In the genomic region with DNA sequence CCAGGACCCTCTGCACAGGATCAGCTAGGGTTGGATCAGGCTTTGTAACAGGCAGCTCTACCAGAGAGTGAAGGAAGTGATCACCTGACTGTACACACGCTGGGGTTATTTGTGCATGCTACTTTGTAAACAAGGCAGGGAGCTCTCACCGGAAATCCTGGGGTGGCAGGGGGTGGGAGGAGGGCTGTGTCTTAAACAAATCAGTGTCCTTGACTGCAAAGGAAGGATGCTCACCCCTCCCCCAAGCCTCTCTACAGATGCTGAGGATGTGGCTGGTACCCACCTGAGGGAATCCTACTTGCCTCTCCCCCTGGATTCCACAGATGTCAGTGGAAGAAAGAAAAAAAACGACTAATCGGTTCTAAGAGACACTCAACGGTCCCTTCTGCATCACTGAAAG, we compare ENCODE assay signal across 25 mouse cellular contexts.
DNase-seq lines count a peak whose midpoint lies in the region; ATAC-seq and TF ChIP-seq lines count a peak whose summit lies in the region.
"Had no signal": no experiment of that assay in that cellular context is flagged by ENCODE, and none has a peak within 500 bp of the region (broad histone marks: within the 10 kb centered on the region; RNA-seq: fewer than 3 reads in every experiment).

No protein-coding gene starts in this region.

- ATAC-seq in erythroblast, adult 5-6 weeks (replicated peaks; ENCODE audit: low FRiP score, poor library complexity, severe bottlenecking) = no peak
- ATAC-seq: forebrain, postnatal 0 days; intestine, embryonic 16.5 days; midbrain, embryonic 13.5 days; Patski had no signal

- H3K27me3 ChIP-seq in E14TG2a.4 (ENCODE audit: insufficient read depth, low read length) = no peaks in the 10 kb centered on the region
- H3K27me3 ChIP-seq: hindbrain, embryonic 15.5 days; liver, embryonic 13.5 days; midbrain, embryonic 13.5 days; neural tube, embryonic 12.5 days; Patski had no signal

- peaks cover 4% of the 10 kb centered on the region; the same call in 1 of the 2 replicates for H3K36me3 ChIP-seq in E14TG2a.4 (ENCODE audit: insufficient read depth, low read length)
- H3K36me3 ChIP-seq: forebrain, embryonic 10.5 days; G1E; hindbrain, embryonic 15.5 days; liver, embryonic 13.5 days; midbrain, embryonic 13.5 days; neural tube, embryonic 12.5 days had no signal

- TF ChIP-seq CTCF in E14TG2a.4 (conservative IDR thresholded peaks at IDR 0.05; ENCODE audit: low read length) = no peak

- no peaks in the 10 kb centered on the region for H3K9me3 ChIP-seq in E14TG2a.4 (ENCODE audit: low read length)
- H3K9me3 ChIP-seq: forebrain, embryonic 10.5 days; G1E; hindbrain, embryonic 15.5 days; liver, embryonic 13.5 days; neural tube, embryonic 12.5 days had no signal

- H3K4me3 ChIP-seq in E14TG2a.4 (replicated peaks; ENCODE audit: low read length) = peak overlapping the region; percentile 54
- H3K4me3 ChIP-seq: forebrain, embryonic 10.5 days; hindbrain, embryonic 15.5 days; left cerebral cortex, adult 2 months; liver, embryonic 13.5 days; megakaryocyte, embryonic 14.5 days; midbrain, embryonic 13.5 days; neural tube, embryonic 12.5 days had no signal

- peaks cover 90% of the 10 kb centered on the region for H3K4me1 ChIP-seq in E14TG2a.4 (replicated peaks; ENCODE audit: low read depth, low read length)
- H3K4me1 ChIP-seq: liver, embryonic 13.5 days had no signal

- DNase-seq in kidney, postnatal 10 days = peak; percentile 43
- DNase-seq in kidney, postnatal 4 days = no peak
- peak; percentile 81 for DNase-seq in ES-CJ7 (ENCODE audit: low read depth, low spot score)
- peak; percentile 60 for DNase-seq in retina, embryonic 14.5 days (ENCODE audit: low spot score)
- no peak for DNase-seq in layer of hippocampus, postnatal 14 days (ENCODE audit: low spot score in 2 of 2)
- DNase-seq: adrenal gland, postnatal 10 days; cerebellum, adult 9-11 months; forebrain, postnatal 0 days; gastrocnemius, postnatal 25 days; heart, postnatal 36 days; liver, embryonic 13.5 days; lung, adult 2 months; lung, postnatal 36 days; thymus, postnatal 14 days had no signal

Comparison
In these comparisons a context has a peak if more than half of its experiments do, and no peak if none do; other contexts are left out.
1. DNase-seq: peak in kidney, postnatal 10 days (single experiment), ES-CJ7 (single experiment) and retina, embryonic 14.5 days (single experiment); none in kidney, postnatal 4 days (0 of 2) and layer of hippocampus, postnatal 14 days (0 of 2).